Mouse (Mus musculus) lung, postnatal 0 days (tissue): Measurements from ENCODE around the gene Abr.

Experiments
- CTCF ChIP-seq: IDR thresholded peaks from 2 replicates; pipeline ENCODE4 v1.5.1; 2016; ENCODE audit warnings: antibody characterized with exemption, mild to moderate bottlenecking
- EP300 ChIP-seq: IDR thresholded peaks from 2 replicates; pipeline ENCODE4 v1.6.1; 2016; ENCODE audit warnings: antibody characterized with exemption, mild to moderate bottlenecking, control low read depth

GRCm38 (mm10) chr11:76445459-76445858, 176.7 kb downstream of the Abr start:
- TF ChIP-seq EP300: no peak
- no peak for TF ChIP-seq CTCF
